Mouse (Mus musculus) brain, embryonic 14.5 days (tissue): ENCODE data around the gene Kansl1l. TPM values are rescaled to one million over a fixed set of nuclear protein-coding genes. Genes with fewer than 3 reads are reported as not detected.
"Not testable (repeated sequence)": the region's sequence is repeated elsewhere in the genome, so short reads cannot be mapped to it uniquely, and the experiment has no call there.

Experiments
- DNase-seq: peaks from one replicate; pipeline ENCODE4 v3.0.0-alpha.2; 2011; ENCODE audit warnings: low read depth
- CTCF ChIP-seq: fragments of 200-500 bp; IDR thresholded peaks from 2 replicates; pipeline ENCODE4 v1.5.1; 2012; ENCODE audit warnings: inconsistent platforms, mild to moderate bottlenecking, moderate library complexity, borderline replicate concordance; ENCODE audit not compliant: insufficient read depth, insufficient read length; ENCODE audit errors: extremely low read depth
- POLR2A ChIP-seq: fragments of 200-500 bp; IDR thresholded peaks from 2 replicates; pipeline ENCODE4 v1.6.1; 2012; ENCODE audit warnings: mild to moderate bottlenecking, inconsistent platforms, borderline replicate concordance; ENCODE audit not compliant: poor library complexity, insufficient read depth, insufficient read length, severe bottlenecking; ENCODE audit errors: extremely low read depth
- polyA plus RNA-seq: library from polyadenylated mRNA; depleted of rRNA; stranded (reverse); fragments of >200 nt; gene quantifications from 2 replicates; pipeline ENCODE4 v1.2.3, GENCODE M21; 2012

Gene Kansl1l
- polyA plus RNA-seq, 1 experiment: 14.0 TPM

GRCm38 (mm10) chr1:66704523-66704922 lies 112.8 kb downstream of the Kansl1l start:
- no peak for TF ChIP-seq POLR2A
- TF ChIP-seq CTCF: no peak
- DNase-seq: no peak

GRCm38 (mm10) chr1:66702623-66703345 lies 114.6 kb downstream of the Kansl1l start:
- TF ChIP-seq POLR2A: no peak
- no peak for TF ChIP-seq CTCF
- no peak for DNase-seq

- no peak for DNase-seq
- TF ChIP-seq POLR2A (no peak), CTCF (no peak)
Observed at GRCm38 (mm10) chr1:66701576-66701940, 115.8 kb downstream of the Kansl1l start.

- DNase-seq: peak; percentile 98
- TF ChIP-seq CTCF: no peak
- TF ChIP-seq POLR2A: peak; percentile 66; the same call in 1 of the 2 replicates
Observed at GRCm38 (mm10) chr1:66700693-66701575, 116.4 kb downstream of the Kansl1l start, which contains the start of gene Rpe. Rpe (plus strand) TSS chr1:66700831.

- DNase-seq: no peak
- TF ChIP-seq POLR2A: no peak
Observed at GRCm38 (mm10) chr1:66700149-66700692, 117.1 kb downstream of the Kansl1l start.

- not testable (repeated sequence) for DNase-seq
Observed at GRCm38 (mm10) chr1:66699630-66700029, 117.7 kb downstream of the Kansl1l start.

GRCm38 (mm10) chr1:66695296-66695695 lies 122.1 kb downstream of the Kansl1l start:
- no peak for TF ChIP-seq CTCF
- TF ChIP-seq POLR2A: no peak
- DNase-seq: no peak

GRCm38 (mm10) chr1:66694266-66694665 lies 123.1 kb downstream of the Kansl1l start:
- no peak for DNase-seq

GRCm38 (mm10) chr1:66692780-66693392 lies 124.5 kb downstream of the Kansl1l start:
- peak; percentile 54 for DNase-seq
- TF ChIP-seq POLR2A (no peak), CTCF (no peak)

More at GRCm38 (mm10) chr1:66694266-66694665, 123.1 kb downstream of the Kansl1l start:
- TF ChIP-seq CTCF (no peak), POLR2A (no peak)

- TF ChIP-seq POLR2A (no peak), CTCF (no peak)
Observed at GRCm38 (mm10) chr1:66692308-66692707, 125.1 kb downstream of the Kansl1l start.

GRCm38 (mm10) chr1:66691772-66692171 lies 125.6 kb downstream of the Kansl1l start:
- TF ChIP-seq POLR2A (no peak), CTCF (no peak)
- peak; percentile 48 for DNase-seq

More at GRCm38 (mm10) chr1:66692308-66692707, 125.1 kb downstream of the Kansl1l start:
- DNase-seq: peak; percentile 12
